Mouse (Mus musculus) v-Abl transformed pro-B cells (cell line): ENCODE data around the gene Mpv17l.

ENCODE experiments used
- in situ Hi-C, 2 experiments: fragments of 400-800 bp; cut with MboI; formaldehyde crosslinking; loops; one replicate each; pipeline ENCODE4 v1.15.1; 2025; ENCODE audit not compliant: unreplicated experiment in 2 of 2

Gene Mpv17l

DNA sequence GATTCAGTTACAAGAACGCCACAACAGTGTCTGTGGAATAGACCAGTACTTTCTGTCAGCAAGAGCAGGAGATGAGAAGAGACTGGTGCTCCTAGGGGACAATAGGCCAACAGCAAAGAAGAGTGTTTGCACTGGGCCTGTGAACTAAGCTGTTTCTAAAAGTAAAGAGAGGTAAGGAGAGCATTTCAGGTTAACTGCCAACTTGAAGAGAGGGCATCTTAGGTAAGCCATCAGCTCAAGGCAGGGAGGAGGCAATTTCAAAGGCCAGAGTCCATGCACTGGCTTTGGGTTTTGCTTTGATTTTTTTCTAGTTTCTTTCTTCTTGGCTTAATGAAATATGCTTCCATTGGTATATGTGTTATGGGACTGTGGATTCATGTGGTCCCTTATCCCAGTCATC is 91.1 kb downstream of the Mpv17l start:
- in situ Hi-C loops = no loop called here

DNA sequence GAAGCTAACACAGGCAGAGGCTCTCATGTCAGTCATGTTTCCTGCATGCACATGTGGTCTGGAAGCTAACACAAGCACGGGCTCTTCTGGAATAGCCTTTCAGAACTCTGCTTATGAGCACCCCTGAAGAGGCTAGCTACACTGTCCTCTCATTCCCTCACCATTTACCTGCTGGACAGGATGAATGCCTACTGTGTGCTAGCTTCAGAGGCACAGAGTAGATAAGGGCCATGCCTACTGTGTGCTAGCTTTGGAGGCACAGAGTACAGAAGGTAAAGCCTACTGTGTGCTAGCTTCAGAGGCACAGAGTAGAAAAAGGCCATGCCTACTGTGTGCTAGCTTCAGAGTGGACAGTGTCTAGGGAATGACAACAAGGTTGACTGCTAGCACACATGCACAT is 91.5 kb downstream of the Mpv17l start:
- in situ Hi-C loops = no loop called here
